Mouse (Mus musculus) heart, adult 2 months (tissue): ENCODE measurements around the gene Olfr1129. TPM values are rescaled to one million over a fixed set of nuclear protein-coding genes. Genes with fewer than 3 reads are reported as not detected.

Experiments
- DNase-seq, 2 experiments: peaks; one replicate each; pipeline ENCODE4 v3.0.0; 2021
- H3K27ac ChIP-seq: fragments of 200-600 bp; 2 replicates; pipeline ENCODE4 v1.8.1; 2022
- H3K27me3 ChIP-seq: fragments of 200-500 bp; 2 replicates; pipeline ENCODE4 v1.6.1; 2012; ENCODE audit warnings: mild to moderate bottlenecking, low read length, inconsistent platforms, mixed read lengths; ENCODE audit not compliant: control insufficient read depth, insufficient read depth
- H3K36me3 ChIP-seq: fragments of 200-500 bp; 2 replicates; pipeline ENCODE4 v1.6.1; 2012; ENCODE audit warnings: low read length, inconsistent platforms; ENCODE audit not compliant: control insufficient read depth, insufficient read depth
- H3K4me1 ChIP-seq: fragments of 200-500 bp; 2 replicates; pipeline ENCODE4 v1.6.1; 2011; ENCODE audit warnings: low read length; ENCODE audit not compliant: control insufficient read depth, insufficient read depth
- H3K4me3 ChIP-seq: fragments of 200-600 bp; 2 replicates; pipeline ENCODE4 v1.8.1; 2022
- H3K79me2 ChIP-seq: fragments of 200-500 bp; replicated peaks from 2 replicates; pipeline ENCODE4 v1.6.1; 2012; ENCODE audit warnings: mild to moderate bottlenecking, inconsistent platforms, low read length, moderate library complexity, mixed read lengths; ENCODE audit not compliant: control insufficient read depth, insufficient read depth
- H3K9ac ChIP-seq: fragments of 200-500 bp; 2 replicates; pipeline ENCODE4 v1.6.1; 2012; ENCODE audit warnings: low read depth, mild to moderate bottlenecking, control low read depth, inconsistent platforms, low read length, mixed read lengths
- CTCF ChIP-seq: fragments of 200-600 bp; IDR thresholded peaks from 2 replicates; pipeline ENCODE4 v1.8.1; 2022; ENCODE audit warnings: antibody characterized with exemption, mild to moderate bottlenecking, moderate library complexity
- EP300 ChIP-seq: fragments of 200-500 bp; IDR thresholded peaks from 2 replicates; pipeline ENCODE4 v1.6.1; 2011; ENCODE audit warnings: low read depth, low read length, control low read depth; ENCODE audit not compliant: insufficient read depth
- POLR2A ChIP-seq: fragments of 200-500 bp; IDR thresholded peaks from 2 replicates; pipeline ENCODE4 v1.6.1; 2011; ENCODE audit warnings: mild to moderate bottlenecking, low read depth, low read length, control low read depth; ENCODE audit not compliant: insufficient read depth
- WGBS: fragments of 180-500 bp; shearing (Covaris S2); methylation state at CpG from one replicate; pipeline ENCODE4 v1.1.7; 2018; 5-methylcytosine and 5-hydroxymethylcytosine counted together
- intact Hi-C: fragments of 180-260 bp; cut with DNase I; formaldehyde crosslinking; loops from one replicate; pipeline ENCODE4 v1.15.1; 2025
- polyA plus RNA-seq: library from polyadenylated mRNA; depleted of rRNA; stranded (reverse); fragments of >200 nt; gene quantifications from 2 replicates; pipeline ENCODE4 v1.2.3, GENCODE M21; 2012; rRNA removed
- total RNA-seq, 2 experiments: library from RNA; stranded (reverse); gene quantifications; 2 replicates each; pipeline ENCODE4 v1.2.3; 2021

Olfr1129 gene
- total and polyA plus RNA-seq, 3 experiments = not detected

GRCm38 (mm10) chr2:87626804-87627203, 53.1 kb downstream of the Olfr1129 start, which contains the start of gene Olfr1131:
Gene Olfr1131 (plus strand): TSS chr2:87627104.
- H3K4me1 ChIP-seq = no peaks in the 10 kb centered on the region
- intact Hi-C loops = no loop called here
- H3K36me3 ChIP-seq = no peaks in the 10 kb centered on the region
- no peak within 1 kb of the TSS for H3K9ac ChIP-seq
- H3K27ac ChIP-seq = no peak within 1 kb of the TSS
- no peak for TF ChIP-seq POLR2A
- TF ChIP-seq CTCF = no peak
- TF ChIP-seq EP300 = no peak
- DNase-seq = no peak
- no peak within 1 kb of the TSS for H3K4me3 ChIP-seq
- no peaks in the 10 kb centered on the region for H3K27me3 ChIP-seq
- WGBS = 44% methylated on average over 3 of the region's 3 CpGs
- H3K79me2 ChIP-seq = no peaks in the 10 kb centered on the region

Other genes with a start within 250 kb of the Olfr1129 start
- gene Olfr1120, start 219.1 kb upstream of the Olfr1129 start, total RNA-seq = not detected
- not detected in 2 replicates for gene Olfr1120, start 219.1 kb upstream of the Olfr1129 start, polyA plus RNA-seq
- gene Olfr1121, start 204.0 kb upstream of the Olfr1129 start, total RNA-seq = not detected
- gene Olfr1121, start 204.0 kb upstream of the Olfr1129 start, polyA plus RNA-seq = not detected in 2 replicates
- not detected for gene Olfr1122, start 188.1 kb upstream of the Olfr1129 start, total RNA-seq
- gene Olfr1122, start 188.1 kb upstream of the Olfr1129 start, polyA plus RNA-seq = not detected in 2 replicates
- not detected for gene Olfr1123, start 157.3 kb upstream of the Olfr1129 start, total RNA-seq
- gene Olfr1123, start 157.3 kb upstream of the Olfr1129 start, polyA plus RNA-seq = not detected in 2 replicates
- not detected for gene Olfr1124, start 143.6 kb upstream of the Olfr1129 start, total RNA-seq
- not detected in 2 replicates for gene Olfr1124, start 143.6 kb upstream of the Olfr1129 start, polyA plus RNA-seq
- gene Olfr1126, start 119.9 kb upstream of the Olfr1129 start, total RNA-seq = not detected
- not detected in 2 replicates for gene Olfr1126, start 119.9 kb upstream of the Olfr1129 start, polyA plus RNA-seq
- not detected for gene Pramel7, start 76.8 kb upstream of the Olfr1129 start, total RNA-seq
- gene Pramel7, start 76.8 kb upstream of the Olfr1129 start, polyA plus RNA-seq = not detected in 2 replicates
- not detected for gene Pramel6, start 67.3 kb upstream of the Olfr1129 start, total RNA-seq
- not detected in 2 replicates for gene Pramel6, start 67.3 kb upstream of the Olfr1129 start, polyA plus RNA-seq
- not detected for gene Olfr153, start 42.1 kb upstream of the Olfr1129 start, total RNA-seq
- gene Olfr153, start 42.1 kb upstream of the Olfr1129 start, polyA plus RNA-seq = 0.08 TPM in 1 of 2 replicates, not detected in the other
- gene Olfr1128, start 28.4 kb upstream of the Olfr1129 start, total RNA-seq = not detected
- gene Olfr1128, start 28.4 kb upstream of the Olfr1129 start, polyA plus RNA-seq = not detected in 2 replicates
- gene Olfr1130, start 32.3 kb downstream of the Olfr1129 start, total RNA-seq = not detected
- gene Olfr1130, start 32.3 kb downstream of the Olfr1129 start, polyA plus RNA-seq = not detected in 2 replicates
- gene Olfr1131, start 53.2 kb downstream of the Olfr1129 start, total RNA-seq = not detected
- not detected in 2 replicates for gene Olfr1131, start 53.2 kb downstream of the Olfr1129 start, polyA plus RNA-seq
- not detected for gene Olfr1132, start 63.6 kb downstream of the Olfr1129 start, total RNA-seq
- not detected in 2 replicates for gene Olfr1132, start 63.6 kb downstream of the Olfr1129 start, polyA plus RNA-seq
- not detected for gene Olfr1133, start 73.5 kb downstream of the Olfr1129 start, total RNA-seq
- not detected in 2 replicates for gene Olfr1133, start 73.5 kb downstream of the Olfr1129 start, polyA plus RNA-seq
- not detected for gene Olfr1134, start 84.6 kb downstream of the Olfr1129 start, total RNA-seq
- gene Olfr1134, start 84.6 kb downstream of the Olfr1129 start, polyA plus RNA-seq = not detected in 2 replicates
- not detected for gene Olfr1135, start 99.8 kb downstream of the Olfr1129 start, total RNA-seq
- not detected in 2 replicates for gene Olfr1135, start 99.8 kb downstream of the Olfr1129 start, polyA plus RNA-seq
- not detected for gene Olfr1136, start 120.0 kb downstream of the Olfr1129 start, total RNA-seq
- not detected in 2 replicates for gene Olfr1136, start 120.0 kb downstream of the Olfr1129 start, polyA plus RNA-seq
- gene Olfr1137, start 139.3 kb downstream of the Olfr1129 start, total RNA-seq = not detected
- gene Olfr1137, start 139.3 kb downstream of the Olfr1129 start, polyA plus RNA-seq = not detected in 2 replicates
- gene Olfr1138, start 166.1 kb downstream of the Olfr1129 start, total RNA-seq = not detected
- gene Olfr1138, start 166.1 kb downstream of the Olfr1129 start, polyA plus RNA-seq = not detected in 2 replicates
- gene Olfr1140, start 169.8 kb downstream of the Olfr1129 start, total RNA-seq = not detected
- not detected in 2 replicates for gene Olfr1140, start 169.8 kb downstream of the Olfr1129 start, polyA plus RNA-seq
- gene Olfr1141, start 180.1 kb downstream of the Olfr1129 start, total RNA-seq = not detected
- not detected in 2 replicates for gene Olfr1141, start 180.1 kb downstream of the Olfr1129 start, polyA plus RNA-seq
- gene Olfr152, start 205.6 kb downstream of the Olfr1129 start, total RNA-seq = not detected
- not detected in 2 replicates for gene Olfr152, start 205.6 kb downstream of the Olfr1129 start, polyA plus RNA-seq
- not detected for gene Olfr1143, start 226.7 kb downstream of the Olfr1129 start, total RNA-seq
- gene Olfr1143, start 226.7 kb downstream of the Olfr1129 start, polyA plus RNA-seq = not detected in 2 replicates
- not detected for gene Olfr1145, start 235.9 kb downstream of the Olfr1129 start, total RNA-seq
- not detected in 2 replicates for gene Olfr1145, start 235.9 kb downstream of the Olfr1129 start, polyA plus RNA-seq